Mouse (Mus musculus) E14TG2a.4 (cell line): ENCODE results near the gene Cops9.

ENCODE experiments used
- H3K27me3 ChIP-seq: 2 replicates; pipeline ENCODE4 v1.6.1; 2014; ENCODE audit warnings: low read length, control low read depth; ENCODE audit not compliant: insufficient read depth
- H3K36me3 ChIP-seq: 2 replicates; pipeline ENCODE4 v1.6.1; 2014; ENCODE audit warnings: low read length, control low read depth; ENCODE audit not compliant: insufficient read depth
- H3K4me1 ChIP-seq: replicated peaks from 2 replicates; pipeline ENCODE4 v1.6.1; 2014; ENCODE audit warnings: low read depth, low read length, control low read depth
- H3K4me3 ChIP-seq: replicated peaks from 2 replicates; pipeline ENCODE4 v1.5.1; 2014; ENCODE audit warnings: mild to moderate bottlenecking, low read length
- H3K9me3 ChIP-seq: 2 replicates; pipeline ENCODE4 v1.6.1; 2014; ENCODE audit warnings: low read length, control low read depth
- CTCF ChIP-seq: conservative IDR thresholded peaks from 2 replicates; pipeline ENCODE4 v1.5.1; 2014; ENCODE audit warnings: low read length
- NANOG ChIP-seq: IDR thresholded peaks from 2 replicates; pipeline ENCODE4 v1.6.1; 2014; ENCODE audit warnings: borderline replicate concordance, low read length, mixed read lengths
- POU5F1 ChIP-seq: IDR thresholded peaks from 2 replicates; pipeline ENCODE4 v1.6.1; 2014; ENCODE audit warnings: low read length, borderline replicate concordance

Gene Cops9

DNA sequence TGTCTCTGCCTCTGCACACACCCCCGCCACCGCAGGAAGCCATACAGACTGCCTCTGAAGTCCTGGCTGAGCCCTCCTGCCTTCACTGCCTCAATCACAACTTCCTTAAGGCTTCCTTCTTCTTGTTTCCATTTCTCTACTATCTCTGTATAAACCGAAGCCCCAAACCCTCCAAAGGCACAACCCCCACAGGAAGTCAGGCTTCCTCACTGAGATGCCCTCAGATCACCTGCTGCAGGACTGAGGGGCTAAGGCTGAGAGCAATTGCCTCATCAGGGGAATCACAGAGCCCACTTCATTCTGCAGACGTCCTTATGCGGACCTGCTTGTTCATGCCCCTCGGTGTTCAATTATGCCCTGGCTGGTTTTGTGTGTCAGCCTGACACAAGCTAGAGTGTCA is 1.4 kb downstream of the Cops9 start:
- TF ChIP-seq POU5F1 (no peak), NANOG (no peak), CTCF (no peak)
- no peaks in the 10 kb centered on the region for H3K9me3 ChIP-seq

DNA sequence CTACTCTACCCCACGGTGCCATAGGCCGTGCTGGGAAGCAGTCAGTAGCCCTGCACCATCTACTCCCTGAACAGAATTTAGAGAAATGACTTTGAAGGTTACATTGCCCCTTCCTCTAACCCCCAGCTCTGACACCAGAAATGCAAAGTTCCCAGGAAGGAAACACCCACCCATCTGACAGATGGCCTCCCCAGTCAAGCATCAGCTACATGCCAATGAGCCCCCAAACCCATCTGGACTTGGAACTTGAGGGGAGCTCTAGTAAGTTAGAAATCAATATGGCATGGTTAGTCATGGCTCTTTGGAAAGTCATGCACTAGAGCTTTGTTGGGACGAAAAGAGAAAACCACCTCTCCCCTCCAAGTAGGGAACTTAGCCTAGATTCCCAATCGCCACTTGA is 3.0 kb downstream of the Cops9 start:
- Histone ChIP-seq H3K4me3 (no peak overlapping the region), H3K27me3 (no peaks in the 10 kb centered on the region), H3K9me3 (no peaks in the 10 kb centered on the region), H3K36me3 (peaks cover 45% of the 10 kb centered on the region), H3K4me1 (peaks cover 43% of the 10 kb centered on the region)
- TF ChIP-seq CTCF (no peak), POU5F1 (no peak), NANOG (no peak)

More for the DNA sequence above, 1.4 kb downstream of the Cops9 start:
- peaks cover 37% of the 10 kb centered on the region for H3K4me1 ChIP-seq
- H3K4me3 ChIP-seq, result peak overlapping the region; percentile 92; the same call in 1 of the 2 replicates
- peaks cover 45% of the 10 kb centered on the region for H3K36me3 ChIP-seq
- H3K27me3 ChIP-seq, result peaks cover 4% of the 10 kb centered on the region

DNA sequence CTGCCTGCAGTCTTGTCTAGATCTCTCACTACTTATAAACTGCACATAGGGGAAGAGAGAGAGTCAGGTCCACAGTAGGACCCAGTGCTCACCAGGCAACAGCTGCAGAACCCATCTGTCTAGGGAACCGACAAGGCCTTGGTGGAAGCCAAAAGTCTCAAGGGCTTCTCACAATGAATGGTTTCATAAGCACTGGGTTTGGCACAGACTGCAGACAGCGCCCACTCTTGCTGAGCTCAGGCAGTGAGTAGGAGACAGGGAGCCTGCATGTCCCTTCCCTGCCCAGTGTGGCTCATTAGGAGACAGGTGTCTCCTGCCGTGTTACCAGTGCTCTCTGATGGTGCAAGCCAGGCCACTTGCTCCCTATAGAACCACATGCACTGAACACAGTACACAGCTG is 3.6 kb downstream of the Cops9 start:
- peaks cover 43% of the 10 kb centered on the region for H3K4me1 ChIP-seq
- H3K36me3 ChIP-seq, result peaks cover 45% of the 10 kb centered on the region
- no peak overlapping the region for H3K4me3 ChIP-seq
- no peaks in the 10 kb centered on the region for H3K27me3 ChIP-seq
- TF ChIP-seq NANOG (no peak), CTCF (no peak), POU5F1 (no peak)
- H3K9me3 ChIP-seq, result no peaks in the 10 kb centered on the region

DNA sequence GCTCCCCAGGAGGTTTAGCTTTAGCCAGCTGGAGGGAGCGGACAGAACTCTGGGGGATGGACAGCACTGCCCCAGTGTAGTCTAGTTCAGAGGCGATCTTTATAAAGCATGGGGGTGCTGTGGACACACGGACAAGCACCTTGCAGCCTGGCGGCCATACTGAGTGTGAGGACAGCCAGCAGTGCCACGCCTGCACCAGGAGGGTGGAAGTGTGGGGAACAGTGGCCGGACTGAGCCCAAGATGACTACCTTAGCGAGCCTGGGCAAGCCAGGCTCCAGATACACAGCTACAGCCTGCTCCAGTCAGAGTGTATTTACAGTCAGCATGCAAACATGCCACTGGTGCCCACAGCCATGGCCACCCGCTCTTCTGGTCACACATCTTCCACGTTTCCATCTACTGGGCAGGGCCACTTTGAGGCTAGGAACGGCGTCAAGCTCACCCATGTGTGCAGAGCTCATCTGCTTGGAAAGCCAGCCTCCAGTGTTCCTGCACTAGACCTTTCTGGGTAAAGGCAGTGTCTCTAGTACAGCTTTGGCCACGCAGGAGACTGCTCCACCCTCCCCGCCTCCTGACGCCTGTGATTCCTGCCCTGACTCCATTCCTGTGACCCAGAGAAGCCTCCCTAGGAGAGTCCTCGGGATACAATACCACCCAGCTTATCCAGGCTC is 4.1 kb downstream of the Cops9 start:
- Histone ChIP-seq H3K36me3 (peaks cover 45% of the 10 kb centered on the region), H3K27me3 (no peaks in the 10 kb centered on the region), H3K9me3 (no peaks in the 10 kb centered on the region), H3K4me1 (peaks cover 43% of the 10 kb centered on the region), H3K4me3 (no peak overlapping the region)
- no peak for TF ChIP-seq NANOG

DNA sequence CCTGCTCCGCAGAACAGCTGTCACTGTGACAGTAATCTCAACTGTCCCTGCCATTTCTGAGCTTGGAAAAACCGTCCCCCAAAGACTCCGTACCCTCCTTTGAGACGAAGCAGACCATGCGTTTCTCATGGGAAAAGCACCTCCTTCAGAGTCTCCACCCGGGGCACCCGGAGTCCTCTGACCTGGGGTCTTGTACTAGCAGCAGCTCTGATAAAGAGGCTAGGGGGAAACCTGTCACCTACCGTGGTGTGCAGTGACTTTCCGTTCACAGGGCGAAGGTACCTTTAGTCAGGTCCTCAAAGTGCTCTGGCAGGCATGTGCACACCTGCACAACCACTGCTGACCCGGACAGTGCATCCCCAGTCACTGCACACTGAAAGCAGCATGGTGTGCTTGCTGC is 5.1 kb downstream of the Cops9 start:
- no peak overlapping the region for H3K4me3 ChIP-seq
- H3K4me1 ChIP-seq, result peaks cover 37% of the 10 kb centered on the region
- H3K9me3 ChIP-seq, result no peaks in the 10 kb centered on the region
- no peak for TF ChIP-seq CTCF
- TF ChIP-seq NANOG, result no peak
- TF ChIP-seq POU5F1, result no peak
- H3K27me3 ChIP-seq, result no peaks in the 10 kb centered on the region
- H3K36me3 ChIP-seq, result peaks cover 45% of the 10 kb centered on the region

DNA sequence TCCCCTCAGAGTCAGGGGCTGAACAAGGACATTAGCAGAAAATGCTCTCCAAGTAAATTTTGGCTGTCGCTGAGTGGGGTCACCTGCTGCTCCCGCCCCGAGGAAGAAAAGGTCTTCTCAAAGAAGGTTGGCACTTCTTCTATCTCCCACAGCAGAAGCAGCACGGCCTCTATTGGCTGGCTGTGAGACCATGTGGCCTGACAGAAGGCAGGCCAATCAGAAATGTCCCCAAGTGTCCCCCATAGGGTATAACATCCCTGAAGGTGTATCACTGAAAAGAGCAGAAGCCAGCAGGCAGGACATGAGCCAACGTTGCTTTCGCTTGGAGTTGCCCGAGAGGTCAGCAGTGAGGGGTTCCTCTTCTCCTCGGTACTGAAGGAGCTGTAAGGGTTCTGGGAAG is 5.8 kb downstream of the Cops9 start:
- Histone ChIP-seq H3K9me3 (no peaks in the 10 kb centered on the region), H3K4me3 (no peak overlapping the region), H3K27me3 (no peaks in the 10 kb centered on the region), H3K4me1 (peaks cover 33% of the 10 kb centered on the region), H3K36me3 (peaks cover 45% of the 10 kb centered on the region)
- no peak for TF ChIP-seq CTCF
- no peak for TF ChIP-seq NANOG
- TF ChIP-seq POU5F1, result no peak

DNA sequence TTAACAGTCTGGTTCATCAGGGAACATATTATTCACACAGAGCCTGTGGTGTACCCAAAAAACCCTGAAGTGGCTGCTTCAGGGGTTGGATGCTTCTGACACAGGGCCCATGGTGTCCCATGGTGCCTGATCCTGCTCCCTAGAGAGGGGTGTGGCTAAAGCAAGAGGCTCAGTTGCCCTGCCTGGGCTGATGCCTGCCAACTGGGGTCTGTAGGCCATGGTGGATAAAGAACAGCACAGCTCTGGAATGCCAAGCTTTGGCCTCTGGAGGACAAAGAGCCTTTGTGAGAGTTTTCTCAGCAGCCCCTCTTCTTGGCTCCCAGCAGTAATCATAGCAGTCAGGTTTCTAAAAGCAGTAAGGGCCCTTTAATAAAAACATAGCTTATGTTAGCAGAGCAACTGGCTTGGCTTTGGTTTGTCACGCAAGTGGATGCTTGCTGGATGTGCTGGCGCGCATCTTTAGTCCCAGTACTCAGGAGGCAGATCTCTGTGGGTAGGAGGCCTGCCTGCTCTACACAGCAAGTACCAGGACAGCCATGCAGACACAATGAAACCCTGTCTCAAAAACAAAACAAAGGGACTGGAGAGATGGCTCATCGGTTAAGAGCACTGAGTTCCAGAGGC is 6.7 kb downstream of the Cops9 start:
- Histone ChIP-seq H3K4me1 (peaks cover 23% of the 10 kb centered on the region), H3K36me3 (peaks cover 45% of the 10 kb centered on the region), H3K9me3 (no peaks in the 10 kb centered on the region), H3K4me3 (no peak overlapping the region), H3K27me3 (no peaks in the 10 kb centered on the region)
- TF ChIP-seq POU5F1 (no peak), CTCF (no peak), NANOG (no peak)

DNA sequence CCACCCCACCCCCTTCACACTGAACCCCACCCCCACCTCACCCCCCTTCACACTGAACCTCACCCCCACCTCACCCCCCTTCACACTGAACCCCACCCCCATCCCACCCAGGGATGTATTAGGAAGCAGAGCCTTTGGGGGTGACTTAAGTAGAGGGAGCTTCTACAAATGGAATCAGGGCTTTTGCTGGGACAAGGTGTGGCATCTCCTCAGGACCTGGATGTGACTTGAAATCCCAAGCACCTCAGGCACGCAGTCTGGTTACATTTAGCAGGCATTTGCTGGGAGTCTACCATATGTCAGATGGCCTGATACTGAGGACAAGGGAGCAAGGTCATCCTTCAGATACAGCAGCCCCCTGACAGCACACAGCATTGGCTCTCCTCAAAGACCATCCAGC is 7.2 kb downstream of the Cops9 start:
- no peaks in the 10 kb centered on the region for H3K9me3 ChIP-seq
- peaks cover 39% of the 10 kb centered on the region for H3K36me3 ChIP-seq
- TF ChIP-seq POU5F1 (no peak), CTCF (no peak), NANOG (no peak)
- H3K4me3 ChIP-seq, result no peak overlapping the region
- H3K4me1 ChIP-seq, result peaks cover 18% of the 10 kb centered on the region
- H3K27me3 ChIP-seq, result no peaks in the 10 kb centered on the region

DNA sequence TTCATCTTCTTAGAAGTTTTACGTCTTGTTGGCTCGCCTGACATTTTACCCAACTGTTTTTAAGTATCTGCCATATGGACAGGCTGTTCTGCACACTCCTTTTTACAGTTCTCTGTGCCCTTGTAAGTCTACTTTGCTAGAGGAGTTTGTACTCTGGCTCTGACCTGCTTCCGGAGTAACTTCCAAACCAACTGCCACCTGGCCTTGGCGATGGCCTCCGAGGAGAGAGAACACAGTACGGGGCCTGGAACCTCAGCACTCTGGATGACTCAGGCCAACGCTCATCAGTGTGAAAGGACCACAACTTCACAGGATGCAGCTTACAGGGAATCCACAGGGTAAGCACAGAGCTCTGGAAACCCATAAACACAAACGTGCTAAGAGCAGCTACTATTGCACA is 8.1 kb downstream of the Cops9 start:
- H3K4me3 ChIP-seq, result no peak overlapping the region
- H3K27me3 ChIP-seq, result no peaks in the 10 kb centered on the region
- H3K36me3 ChIP-seq, result peaks cover 31% of the 10 kb centered on the region
- H3K4me1 ChIP-seq, result peaks cover 10% of the 10 kb centered on the region
- no peak for TF ChIP-seq CTCF
- no peak for TF ChIP-seq NANOG
- TF ChIP-seq POU5F1, result no peak
- no peaks in the 10 kb centered on the region for H3K9me3 ChIP-seq
